In genomic region chr17:79244121-79244520, GRCm38 (mm10) we compare ENCODE assay signal across 19 mouse cellular contexts.
DNase-seq lines count a peak whose midpoint lies in the region; ATAC-seq lines count a peak whose summit lies in the region.
"Had no signal": no experiment of that assay in that cellular context is flagged by ENCODE, and none has a peak within 500 bp of the region (broad histone marks: within the 10 kb centered on the region; RNA-seq: fewer than 3 reads in every experiment).

No protein-coding gene starts in this region.

- H3K27me3 ChIP-seq in neural tube, embryonic 13.5 days: no peaks in the 10 kb centered on the region
- no peaks in the 10 kb centered on the region for H3K27me3 ChIP-seq in neural tube, embryonic 15.5 days (replicated peaks)
- H3K27me3 ChIP-seq: embryonic facial prominence, embryonic 13.5 days; embryonic facial prominence, embryonic 15.5 days; forebrain, embryonic 12.5 days had no signal

- no peak overlapping the region for H3K4me2 ChIP-seq in neural tube, embryonic 13.5 days
- no peak overlapping the region for H3K4me2 ChIP-seq in neural tube, embryonic 15.5 days
- H3K4me2 ChIP-seq: embryonic facial prominence, embryonic 13.5 days; embryonic facial prominence, embryonic 15.5 days; forebrain, embryonic 12.5 days had no signal

- H3K36me3 ChIP-seq in neural tube, embryonic 13.5 days: no peaks in the 10 kb centered on the region
- H3K36me3 ChIP-seq in neural tube, embryonic 15.5 days: no peaks in the 10 kb centered on the region
- H3K36me3 ChIP-seq: embryonic facial prominence, embryonic 13.5 days; embryonic facial prominence, embryonic 15.5 days; forebrain, embryonic 10.5 days; forebrain, embryonic 12.5 days had no signal

- H3K9ac ChIP-seq in neural tube, embryonic 13.5 days: no peak overlapping the region
- H3K9ac ChIP-seq in neural tube, embryonic 15.5 days (replicated peaks): no peak overlapping the region
- H3K9ac ChIP-seq: embryonic facial prominence, embryonic 13.5 days; embryonic facial prominence, embryonic 15.5 days; forebrain, embryonic 12.5 days had no signal

- 0 out of 2 replicates have a peak overlapping the region, but pooled peaks have one; percentile 5 for H3K27ac ChIP-seq in neural tube, embryonic 13.5 days (replicated peaks)
- H3K27ac ChIP-seq in neural tube, embryonic 15.5 days (replicated peaks): no peak overlapping the region
- H3K27ac ChIP-seq: embryonic facial prominence, embryonic 13.5 days; embryonic facial prominence, embryonic 15.5 days; forebrain, embryonic 10.5 days; forebrain, embryonic 12.5 days had no signal

- DNase-seq in cerebellum, adult 9-11 months: peak; percentile 4
- no peak for DNase-seq in cerebellum, adult 18-20 months
- peak; percentile 45 to 64 for DNase-seq in cerebellum, postnatal 14 days
- no peak for DNase-seq in cerebellum, adult 8-10 months
- DNase-seq in heart, adult 11 months: peak; percentile 22
- no peak for DNase-seq in heart, adult 18-20 months
- DNase-seq: adrenal gland, adult 2 months; adrenal gland, postnatal 10 days; adrenal gland, postnatal 25 days; embryo, embryonic 11 days had no signal

- H3K4me1 ChIP-seq in neural tube, embryonic 13.5 days (replicated peaks): peaks cover 6% of the 10 kb centered on the region
- H3K4me1 ChIP-seq in neural tube, embryonic 15.5 days: no peaks in the 10 kb centered on the region
- H3K4me1 ChIP-seq: embryonic facial prominence, embryonic 13.5 days; embryonic facial prominence, embryonic 15.5 days; forebrain, embryonic 10.5 days had no signal

- H3K4me3 ChIP-seq in neural tube, embryonic 13.5 days: no peak overlapping the region
- H3K4me3 ChIP-seq in neural tube, embryonic 15.5 days (replicated peaks): no peak overlapping the region
- H3K4me3 ChIP-seq: embryonic facial prominence, embryonic 13.5 days; embryonic facial prominence, embryonic 15.5 days; erythroblast, embryonic 14.5 days; forebrain, embryonic 10.5 days; forebrain, embryonic 12.5 days had no signal

- H3K9me3 ChIP-seq in neural tube, embryonic 13.5 days: 0 out of 2 replicates have a peak, but pooled peaks cover 4% of the 10 kb centered on the region
- no peaks in the 10 kb centered on the region for H3K9me3 ChIP-seq in neural tube, embryonic 15.5 days (replicated peaks)
- H3K9me3 ChIP-seq: embryonic facial prominence, embryonic 13.5 days; embryonic facial prominence, embryonic 15.5 days; forebrain, embryonic 10.5 days; forebrain, embryonic 12.5 days had no signal

- no peak for ATAC-seq in neural tube, embryonic 13.5 days (ENCODE audit: low read depth)
- no peak for ATAC-seq in neural tube, embryonic 15.5 days (ENCODE audit: low FRiP score)
- ATAC-seq: forebrain, embryonic 14.5 days; forebrain, embryonic 16.5 days had no signal

- 84% methylated on average over 11 of the region's 11 CpGs for WGBS in neural tube, embryonic 13.5 days
- 68% methylated on average over 11 of the region's 11 CpGs for WGBS in neural tube, embryonic 15.5 days

Comparison
In these comparisons a context has a peak if more than half of its experiments do, and no peak if none do; other contexts are left out.
1. DNase-seq: peak in cerebellum, adult 9-11 months (single experiment), cerebellum, postnatal 14 days (2 of 2) and heart, adult 11 months (single experiment); none in cerebellum, adult 18-20 months (0 of 2), cerebellum, adult 8-10 months (single experiment) and heart, adult 18-20 months (0 of 2).